Mouse (Mus musculus) MEL (cell line): ENCODE measurements around the gene Stxbp1.

Experiments used
- CTCF ChIP-seq, 3 experiments: IDR thresholded peaks in 2 of 3; conservative IDR thresholded peaks in 1 of 3; 2 replicates each; pipeline ENCODE4 v1.5.1; 2011 to 2012; ENCODE audit warnings: low read length in 3 of 3, low read depth in 2 of 3, mild to moderate bottlenecking in 2 of 3, improper control_type of control experiment in 1 of 3, inconsistent platforms in 1 of 3, mixed read lengths in 1 of 3, moderate library complexity in 1 of 3; ENCODE audit not compliant: control insufficient read depth in 1 of 3, insufficient read depth in 1 of 3, poor library complexity in 1 of 3, severe bottlenecking in 1 of 3
- MAFK ChIP-seq: IDR thresholded peaks from 2 replicates; pipeline ENCODE4 v1.6.1; 2011; ENCODE audit warnings: low read depth, mild to moderate bottlenecking, low read length, improper control_type of control experiment, borderline replicate concordance
- MXI1 ChIP-seq: IDR thresholded peaks from 2 replicates; pipeline ENCODE4 v1.6.1; 2011; ENCODE audit warnings: mild to moderate bottlenecking, low read depth, low read length, improper control_type of control experiment
- MYC ChIP-seq: IDR thresholded peaks from 2 replicates; pipeline ENCODE4 v1.6.1; 2011; ENCODE audit warnings: low read depth, mild to moderate bottlenecking, low read length, improper control_type of control experiment, moderate library complexity
- TAL1 ChIP-seq: IDR thresholded peaks from 2 replicates; pipeline ENCODE4 v1.6.1; 2012; ENCODE audit warnings: mild to moderate bottlenecking, inconsistent platforms, low read length, moderate library complexity, mixed read lengths
- UBTF ChIP-seq: IDR thresholded peaks from 2 replicates; pipeline ENCODE4 v1.6.1; 2012; ENCODE audit warnings: low read depth, mild to moderate bottlenecking, inconsistent platforms, low read length, improper control_type of control experiment, moderate library complexity, borderline replicate concordance; ENCODE audit not compliant: insufficient read depth
- USF2 ChIP-seq, 2 experiments: IDR thresholded peaks; 2 replicates each; pipeline ENCODE4 v1.6.1; 2011 to 2012; ENCODE audit warnings: improper control_type of control experiment in 2 of 2, low read length in 2 of 2, borderline replicate concordance in 1 of 2, inconsistent platforms in 1 of 2, low read depth in 1 of 2, mild to moderate bottlenecking in 1 of 2; ENCODE audit not compliant: insufficient read depth in 1 of 2
- ZC3H11A ChIP-seq: IDR thresholded peaks from 2 replicates; pipeline ENCODE4 v1.6.1; 2012; ENCODE audit warnings: low read depth, mild to moderate bottlenecking, inconsistent platforms, low read length, improper control_type of control experiment

DNA sequence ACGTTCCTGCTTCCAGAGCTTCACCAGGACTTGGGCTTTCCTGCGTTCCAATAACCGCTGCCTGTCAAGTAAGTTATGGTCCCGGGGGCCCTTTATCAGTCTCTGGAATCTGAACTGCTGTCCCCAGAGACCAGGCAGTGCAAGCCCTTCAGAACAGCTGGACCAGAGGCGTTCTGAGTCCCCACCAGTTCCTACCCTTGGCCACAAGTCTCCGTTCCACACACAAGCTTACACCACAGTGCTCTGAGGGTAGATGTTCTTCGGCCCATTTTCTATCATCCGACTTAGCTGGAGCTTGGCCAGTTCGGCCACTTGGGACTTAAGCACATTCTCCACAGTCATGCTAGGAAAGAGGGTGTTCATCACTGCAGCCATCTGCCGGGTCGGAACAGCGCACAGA is 79.8 kb downstream of the Stxbp1 start:
- TF ChIP-seq CTCF (IDR thresholded peaks at IDR 0.05 in 2 of 3, conservative IDR thresholded peaks at IDR 0.05 in 1 of 3; ENCODE audit: control insufficient read depth in 1 of 3, insufficient read depth in 1 of 3, low read depth in 2 of 3, low read length in 3 of 3, poor library complexity in 1 of 3, severe bottlenecking in 1 of 3), result no peak
- no peak for TF ChIP-seq ZC3H11A
- no peak for TF ChIP-seq USF2 (IDR thresholded peaks at IDR 0.05; ENCODE audit: borderline replicate concordance in 1 of 2, insufficient read depth in 1 of 2, low read depth in 1 of 2, low read length in 2 of 2)
- TF ChIP-seq TAL1, result no peak
- TF ChIP-seq MAFK, result no peak
- no peak for TF ChIP-seq MYC
- TF ChIP-seq MXI1, result no peak
- TF ChIP-seq UBTF, result no peak
